Mouse (Mus musculus): ENCODE data around the gene Crb1.

GRCm38 (mm10) chr1:139263158-139263557 lies 113.7 kb downstream of the Crb1 start:
- TF ChIP-seq EP300 (IDR thresholded peaks at IDR 0.05; ENCODE audit: low read depth) (no peak), CTCF (IDR thresholded peaks at IDR 0.05; ENCODE audit: low read depth) (no peak)

Measured in liver, embryonic 14.5 days (tissue).